Mouse (Mus musculus): Measurements from ENCODE around the gene Cep41.

DNA sequence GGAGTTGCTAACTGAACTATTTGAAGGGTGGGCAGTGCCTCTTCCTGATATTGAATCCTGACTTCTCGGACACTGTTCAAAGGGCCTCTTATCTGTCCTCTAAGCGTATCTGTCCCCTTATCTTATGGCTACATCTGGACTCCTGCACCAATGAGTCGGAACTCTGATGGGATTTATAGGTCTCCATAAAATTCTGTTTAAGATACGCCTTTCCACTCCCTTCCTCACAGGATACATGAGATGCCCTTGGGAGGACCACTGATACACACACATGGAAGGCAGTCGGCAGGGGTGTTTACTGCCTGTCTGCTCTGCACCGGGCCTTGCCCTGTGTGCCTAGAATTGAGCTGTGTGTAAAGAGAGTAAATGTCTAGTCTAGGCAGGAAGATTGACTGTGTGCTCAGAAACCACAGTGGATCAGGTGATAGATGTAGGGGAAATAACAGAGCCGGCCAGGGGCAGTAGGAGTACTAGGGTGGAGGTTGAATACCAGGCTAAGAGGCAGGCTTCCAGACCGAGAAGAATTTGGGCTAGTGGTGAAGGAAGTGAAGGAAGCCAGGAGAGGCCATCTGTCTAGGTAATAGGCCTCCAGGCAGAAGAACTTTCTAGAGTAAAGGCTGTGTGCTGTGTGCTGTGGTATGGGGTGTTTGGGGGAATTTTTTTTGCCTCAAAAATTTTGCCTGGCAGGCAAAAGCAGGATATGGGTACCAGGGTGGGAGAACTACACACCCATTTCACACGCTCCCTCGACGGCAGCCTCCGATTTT lies 49.7 kb downstream of the Cep41 start:
- TF ChIP-seq CTCF (conservative IDR thresholded peaks at IDR 0.05; ENCODE audit: insufficient read depth, insufficient read length, low read depth, low read length) (no peak), POLR2A (IDR thresholded peaks at IDR 0.05; ENCODE audit: low read depth, low read length) (no peak)
